Mouse (Mus musculus) adrenal gland, adult (tissue): ENCODE measurements around the gene Abr.

Experiments
- DNase-seq, 2 experiments: peaks; one replicate each; pipeline ENCODE4 v3.0.0; 2022 to 2023; ENCODE audit warnings: low spot score in 1 of 2; ENCODE audit not compliant: inconsistent age in 2 of 2

Gene Abr

DNA sequence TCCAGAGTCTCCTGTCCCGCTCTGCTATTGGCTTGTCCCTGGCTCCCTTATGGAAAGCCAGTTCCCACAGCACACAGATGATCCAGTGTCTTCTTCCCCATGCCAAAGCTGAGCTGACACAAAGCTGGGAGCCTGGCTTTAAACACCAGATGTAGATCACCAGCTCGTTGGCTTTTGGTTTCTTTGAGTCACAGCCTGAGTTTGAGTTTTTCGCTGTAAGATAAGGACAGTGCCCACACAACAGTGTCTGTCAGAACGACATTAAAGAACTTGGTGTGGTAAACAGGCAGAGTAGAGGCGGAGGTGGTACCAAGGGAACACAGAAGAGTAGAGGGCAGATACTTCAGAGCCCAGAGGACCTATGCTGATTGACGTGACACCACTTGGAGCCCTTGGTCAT, 101.2 kb downstream of the Abr start:
- no peak for DNase-seq

- DNase-seq: no peak
Observed at GRCm38 (mm10) chr11:76518613-76519012, 103.5 kb downstream of the Abr start.

- no peak for DNase-seq
Observed at GRCm38 (mm10) chr11:76518125-76518524, 104.0 kb downstream of the Abr start.

DNA sequence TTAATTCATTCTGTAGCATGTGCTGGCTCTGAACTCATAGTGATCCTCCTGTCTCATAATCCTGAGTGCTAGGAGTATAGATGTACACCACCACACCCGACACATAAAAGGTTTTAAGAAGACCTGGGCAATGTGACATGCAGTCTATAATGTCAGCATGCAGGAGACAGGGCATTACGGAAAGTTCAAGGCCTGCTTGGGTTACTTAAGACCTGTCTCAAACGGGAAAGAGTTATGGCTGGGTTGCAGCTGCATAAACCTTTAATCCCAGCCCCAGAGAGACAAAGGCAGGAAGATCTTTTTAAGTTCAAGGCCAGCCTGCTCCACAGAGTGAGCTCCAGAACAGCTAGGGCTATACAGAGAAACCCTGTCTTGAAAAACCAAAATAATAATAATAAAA, 105.2 kb downstream of the Abr start:
- DNase-seq: peak in 1 of 2 experiments; percentile 80

DNA sequence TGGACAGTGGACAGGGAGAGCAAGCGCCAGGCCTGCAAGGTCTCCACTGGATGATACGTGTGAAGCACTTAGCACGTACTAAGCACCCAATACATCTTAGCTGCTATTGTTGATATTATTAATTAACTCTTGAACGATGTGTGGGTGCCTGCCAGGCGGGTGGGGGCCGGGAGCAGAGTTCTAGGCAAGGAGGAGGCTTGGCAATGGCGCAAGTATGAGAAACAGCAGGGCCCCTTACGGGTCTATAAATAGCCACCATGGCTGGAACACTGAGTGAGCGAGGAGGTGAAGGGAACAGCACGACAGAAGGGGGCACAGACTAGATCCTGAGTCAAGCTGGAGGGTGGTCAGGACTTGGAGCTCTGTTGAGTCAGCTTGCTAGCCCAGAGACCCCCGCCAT, 107.0 kb downstream of the Abr start:
- peak in 1 of 2 experiments; percentile 32 for DNase-seq

GRCm38 (mm10) chr11:76510977-76511376, 111.1 kb downstream of the Abr start:
- peak in 1 of 2 experiments; percentile 54 for DNase-seq

DNA sequence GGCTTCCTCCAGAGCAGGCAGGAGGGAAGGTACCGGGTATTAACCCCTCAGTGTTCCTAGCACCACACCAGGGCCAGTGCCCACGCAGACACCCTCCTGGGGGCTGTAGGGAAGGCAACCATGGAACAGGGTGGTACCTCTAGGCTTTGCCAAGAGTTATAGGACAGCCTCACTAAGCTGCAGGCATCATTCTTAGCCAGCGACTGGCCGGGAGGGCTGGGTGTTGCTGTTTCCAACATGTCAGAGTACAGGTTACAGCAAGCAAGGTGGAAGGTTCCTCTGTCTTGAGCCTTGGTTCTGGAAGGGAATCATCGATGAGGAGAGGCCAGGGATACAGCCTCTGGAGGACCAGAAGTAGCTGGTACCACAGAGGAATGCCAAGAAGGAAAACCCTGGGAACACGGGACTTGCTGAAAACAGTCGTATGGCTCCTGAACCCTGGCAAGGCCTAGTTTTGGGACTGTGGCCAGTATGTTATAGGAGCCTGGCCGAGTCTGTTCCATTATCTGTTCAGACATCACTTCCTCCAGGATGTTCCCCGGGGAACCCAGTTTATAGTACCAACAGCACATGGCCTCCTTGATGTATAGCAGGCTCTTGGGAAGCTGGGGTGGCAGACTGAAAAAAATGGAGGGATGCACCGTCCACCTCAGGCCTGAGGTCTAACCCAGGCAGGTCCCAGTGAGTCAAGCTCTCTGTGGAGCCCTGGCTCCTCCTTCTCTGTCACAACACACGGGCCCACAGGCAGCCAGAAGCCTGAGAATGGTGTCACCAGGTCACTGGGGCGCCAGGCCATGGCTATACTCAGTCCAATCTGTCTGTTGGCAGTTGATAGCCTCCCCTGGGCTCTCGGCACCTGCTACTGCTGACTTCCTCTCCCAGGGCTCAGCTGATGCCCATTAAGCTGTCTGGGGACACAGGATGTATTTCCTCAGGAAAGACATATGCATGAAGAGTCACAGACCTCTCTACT, 112.1 kb downstream of the Abr start:
- DNase-seq: peak; percentile 46 to 74

GRCm38 (mm10) chr11:76508831-76509595, 113.1 kb downstream of the Abr start:
- DNase-seq: no peak

- DNase-seq: no peak
Observed at GRCm38 (mm10) chr11:76508125-76508524, 114.0 kb downstream of the Abr start.

DNA sequence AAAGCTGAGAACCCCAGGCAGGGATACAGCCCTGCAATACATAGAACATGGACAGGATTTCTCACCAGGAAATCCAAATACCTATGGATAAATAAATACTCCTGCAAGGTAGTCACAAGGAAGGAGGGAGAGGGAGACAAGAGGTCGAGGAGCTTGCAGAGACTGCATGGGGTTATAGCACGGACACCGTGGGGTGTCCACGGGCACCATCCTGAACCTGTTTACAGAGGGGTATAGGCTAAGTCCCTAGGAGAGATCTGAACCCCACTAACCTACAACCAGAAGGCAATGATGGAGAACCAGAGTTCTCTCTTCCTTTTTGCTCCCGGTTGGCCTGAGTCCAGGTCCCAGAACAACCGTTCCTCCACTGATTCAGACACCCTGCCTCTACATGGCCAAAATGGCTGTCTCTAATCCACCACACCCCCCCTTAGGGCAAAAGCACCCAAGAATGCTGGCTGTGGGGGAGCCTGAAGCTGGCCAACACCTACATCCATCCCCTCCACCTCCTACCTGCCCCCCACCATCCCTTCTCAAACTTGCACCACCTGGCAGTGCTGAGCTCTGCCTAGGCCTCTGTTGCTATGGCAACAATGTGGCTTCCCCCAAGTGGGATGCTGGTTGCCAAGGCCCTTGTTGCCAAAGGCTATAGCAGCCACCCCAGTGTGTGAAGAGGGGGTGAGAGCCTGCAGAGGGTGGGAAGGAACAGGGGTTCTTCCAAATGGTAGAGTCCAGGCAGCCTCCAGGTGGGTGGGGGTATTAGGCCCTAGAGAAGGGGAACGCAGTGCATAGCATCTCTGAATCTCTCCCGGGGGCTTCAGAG, 114.6 kb downstream of the Abr start:
- DNase-seq: peak in 1 of 2 experiments; percentile 34

DNA sequence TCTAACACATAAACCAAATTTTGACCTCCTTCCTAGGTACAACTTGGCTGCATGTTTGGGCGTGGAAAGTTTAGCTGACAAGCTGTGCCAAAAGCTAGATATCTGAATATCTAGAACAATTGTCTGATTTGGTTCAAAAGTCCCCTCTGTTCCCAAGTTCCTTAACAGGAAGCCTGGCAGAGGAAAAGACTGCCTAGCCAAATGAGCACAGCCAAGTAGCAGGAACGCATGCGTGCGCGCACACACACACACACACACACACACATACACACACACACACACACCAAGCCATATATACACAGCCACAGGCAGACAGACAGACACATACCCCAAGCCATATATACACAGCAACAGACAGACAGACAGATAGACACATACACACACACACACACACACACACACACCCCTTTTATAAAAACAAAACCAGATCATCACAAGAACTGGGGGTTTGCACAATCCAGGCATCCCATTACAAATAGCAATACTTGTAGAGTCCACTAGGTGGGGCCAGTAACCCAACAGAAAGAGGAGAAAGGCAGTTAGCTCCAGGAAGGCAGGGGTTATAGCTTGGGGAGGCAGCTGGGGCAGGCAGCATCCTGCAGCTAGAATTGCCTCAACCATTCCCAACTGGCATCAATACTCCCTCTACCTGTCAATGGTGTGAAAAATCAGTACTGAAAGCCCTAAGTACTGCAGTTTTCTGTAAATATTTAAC, 115.4 kb downstream of the Abr start:
- DNase-seq: peak; percentile 57 to 90

DNA sequence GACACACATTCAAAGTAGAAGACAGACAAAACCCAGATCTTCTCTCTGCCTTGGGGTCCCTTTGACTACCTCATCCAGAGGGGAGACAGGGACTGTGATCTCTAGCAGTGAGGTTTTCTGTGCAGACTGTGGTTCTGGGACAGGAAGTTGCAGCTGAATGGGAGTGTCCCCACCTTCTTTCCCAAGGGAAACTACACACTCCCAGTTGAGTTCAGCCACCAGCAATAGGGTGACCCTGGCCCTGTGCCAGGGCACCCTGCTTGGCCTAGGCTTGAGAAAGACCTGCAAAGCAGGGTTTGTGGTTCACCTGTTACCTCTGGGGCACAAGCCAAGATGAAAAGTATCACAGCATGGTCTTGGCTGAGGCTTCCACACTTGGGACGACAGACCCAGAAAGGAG, 117.0 kb downstream of the Abr start:
- DNase-seq: peak in 1 of 2 experiments; percentile 37

- no peak for DNase-seq
Observed at GRCm38 (mm10) chr11:76504058-76504457, 118.1 kb downstream of the Abr start.

- no peak for DNase-seq
Observed at GRCm38 (mm10) chr11:76499987-76500386, 122.1 kb downstream of the Abr start.

DNA sequence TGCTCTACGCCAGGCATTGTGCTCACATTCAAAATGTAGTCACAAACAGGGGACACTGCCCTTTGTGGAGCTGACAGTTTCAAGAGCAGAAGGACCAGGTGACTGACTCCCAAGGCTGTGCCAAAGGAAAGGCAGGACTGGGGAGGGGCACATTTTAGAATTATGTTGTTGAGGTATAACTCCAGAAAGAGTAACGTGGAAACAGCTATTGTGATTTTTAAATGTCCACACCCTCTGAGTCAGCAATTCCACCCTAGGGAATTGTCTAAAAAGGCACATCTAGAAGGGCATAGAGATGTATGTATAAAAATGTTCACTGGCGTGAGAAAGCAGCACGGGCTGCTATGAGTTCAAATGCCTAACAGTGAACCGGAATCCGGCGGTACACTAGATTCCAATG, 122.5 kb downstream of the Abr start:
- no peak for DNase-seq

GRCm38 (mm10) chr11:76497769-76498152, 124.4 kb downstream of the Abr start:
- peak in 1 of 2 experiments; percentile 44 for DNase-seq

GRCm38 (mm10) chr11:76497066-76497768, 124.9 kb downstream of the Abr start:
- DNase-seq: no peak

DNA sequence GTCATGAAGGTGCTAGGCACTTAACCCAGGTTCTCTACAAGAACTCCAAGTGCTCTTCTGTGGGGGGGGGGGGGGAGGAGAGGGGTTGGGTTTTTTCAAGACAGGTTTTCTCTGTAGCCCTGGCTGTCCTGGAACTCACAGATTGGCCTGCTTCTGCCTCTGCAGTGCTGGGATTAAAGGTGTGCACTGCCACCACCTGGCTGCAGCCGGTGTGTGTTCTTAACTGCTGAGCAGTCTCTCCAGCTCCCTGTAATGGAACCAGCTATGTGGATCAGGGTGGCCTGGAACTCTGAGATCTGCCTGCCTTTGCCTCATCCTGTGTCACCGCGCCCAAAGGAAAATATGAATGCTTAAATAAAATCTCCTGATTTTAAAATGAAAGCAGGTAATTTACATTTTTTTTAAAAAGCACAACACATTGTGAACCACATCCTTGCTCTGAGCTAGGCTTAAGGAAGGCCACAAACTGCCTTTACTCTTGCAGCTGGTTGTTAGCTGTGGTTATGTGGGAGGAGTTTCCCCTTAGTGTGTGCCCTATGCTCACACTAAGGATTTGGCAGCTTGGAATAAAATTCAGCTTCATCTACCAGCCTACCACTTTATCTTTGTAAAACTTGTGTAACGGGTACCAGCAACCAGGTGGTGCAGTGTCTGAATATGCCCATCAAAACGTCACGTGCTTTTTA, 125.9 kb downstream of the Abr start:
- peak in 1 of 2 experiments; percentile 47 for DNase-seq
